Mouse (Mus musculus) layer of hippocampus, postnatal 25 days (tissue): Measurements from ENCODE around the gene Unc93b1. TPM values are rescaled to one million over a fixed set of nuclear protein-coding genes. Genes with fewer than 3 reads are reported as not detected.

ENCODE experiments used
- DNase-seq, 2 experiments: peaks; one replicate each; pipeline ENCODE4 v3.0.0; 2022; ENCODE audit warnings: mixed read lengths in 2 of 2, low spot score in 1 of 2; ENCODE audit errors: extremely low spot score in 1 of 2
- total RNA-seq, 2 experiments: library from RNA; stranded (reverse); gene quantifications; 2 replicates each; pipeline ENCODE4 v1.2.3; 2021

Gene Unc93b1
- total RNA-seq, 2 experiments from 2014 or later = 16.7 to 20.6 TPM

GRCm38 (mm10) chr19:3912337-3913204 lies 22.4 kb upstream of the Unc93b1 start, which contains the start of gene Ndufs8:
Ndufs8 (minus strand) TSS chr19:3912774.
- DNase-seq = peak; percentile 71 to 87

GRCm38 (mm10) chr19:3913692-3914091 lies 21.3 kb upstream of the Unc93b1 start:
- DNase-seq = no peak

- no peak for DNase-seq
Measured at GRCm38 (mm10) chr19:3914535-3914934, 20.5 kb upstream of the Unc93b1 start.

- no peak for DNase-seq
Measured at GRCm38 (mm10) chr19:3916727-3917126, 18.3 kb upstream of the Unc93b1 start.

- no peak for DNase-seq
Measured at GRCm38 (mm10) chr19:3919928-3920327, 15.1 kb upstream of the Unc93b1 start.

GRCm38 (mm10) chr19:3922661-3923371 lies 12.2 kb upstream of the Unc93b1 start:
- no peak for DNase-seq

GRCm38 (mm10) chr19:3923586-3923985 lies 11.4 kb upstream of the Unc93b1 start:
- no peak for DNase-seq

GRCm38 (mm10) chr19:3924190-3924589 lies 10.8 kb upstream of the Unc93b1 start:
- DNase-seq = no peak

- no peak for DNase-seq
Measured at GRCm38 (mm10) chr19:3924868-3925267, 10.1 kb upstream of the Unc93b1 start.

- no peak for DNase-seq
Measured at GRCm38 (mm10) chr19:3925859-3926258, 9.1 kb upstream of the Unc93b1 start.

- DNase-seq = no peak
Measured at GRCm38 (mm10) chr19:3926279-3926678, 8.7 kb upstream of the Unc93b1 start.

GRCm38 (mm10) chr19:3926685-3927084 lies 8.3 kb upstream of the Unc93b1 start:
- no peak for DNase-seq

GRCm38 (mm10) chr19:3927989-3928388 lies 7.0 kb upstream of the Unc93b1 start:
- no peak for DNase-seq

GRCm38 (mm10) chr19:3928779-3929178 lies 6.2 kb upstream of the Unc93b1 start:
- DNase-seq = no peak

- DNase-seq = peak in 1 of 2 experiments; percentile 62
Measured at GRCm38 (mm10) chr19:3929211-3929941, 5.6 kb upstream of the Unc93b1 start, which contains the start of gene Aldh3b1. Aldh3b1 (minus strand) TSS chr19:3929808.

- DNase-seq = no peak
Measured at GRCm38 (mm10) chr19:3930262-3931057, 4.5 kb upstream of the Unc93b1 start.

- DNase-seq = no peak
Measured at GRCm38 (mm10) chr19:3931716-3932115, 3.3 kb upstream of the Unc93b1 start.

GRCm38 (mm10) chr19:3935896-3936850 lies 1.2 kb downstream of the Unc93b1 start:
- DNase-seq = no peak

- no peak for DNase-seq
Measured at GRCm38 (mm10) chr19:3942315-3942714, 7.3 kb downstream of the Unc93b1 start.
